Mouse (Mus musculus) T-helper 17 cell (primary cell): ENCODE results near the gene Ptar1.
"Not testable (repeated sequence)": the region's sequence is repeated elsewhere in the genome, so short reads cannot be mapped to it uniquely, and the experiment has no call there.

Source experiments
- in situ Hi-C, 2 experiments: fragments of 300-600 bp; cut with MboI, MseI; formaldehyde crosslinking; loops; 1 replicate in 1 of 2; 2 replicates in 1 of 2; pipeline ENCODE4 v1.15.1; 2025; ENCODE audit warnings: high pct_unique_total_duplicates in 2 of 2

Ptar1 gene

GRCm38 (mm10) chr19:23687296-23688021 lies at the start of gene Ptar1:
Ptar1 (plus strand) TSS chr19:23687429.
- in situ Hi-C loops = loop anchor here (5.0 kb wide), 1 partner anchor 70 kb away; the partner anchor contains the start of gene Apba1 (in 2 of the 2)

GRCm38 (mm10) chr19:23643819-23644218 lies 43.4 kb upstream of the Ptar1 start:
- in situ Hi-C loops = no loop called here

GRCm38 (mm10) chr19:23645347-23645746 lies 41.9 kb upstream of the Ptar1 start:
- in situ Hi-C loops = loop anchor here in 1 of 2 experiments (5.0 kb wide), 1 partner anchor 68 kb away; no protein-coding TSS in a partner anchor

- in situ Hi-C loops = loop anchor here in 1 of 2 experiments (5.0 kb wide), 1 partner anchor 70 kb away; no protein-coding TSS in a partner anchor
Measured at GRCm38 (mm10) chr19:23647308-23647707, 39.9 kb upstream of the Ptar1 start.

GRCm38 (mm10) chr19:23652644-23653043 lies 34.6 kb upstream of the Ptar1 start, which contains the start of gene 1700028P14Rik:
1700028P14Rik (minus strand) TSS chr19:23652812.
- in situ Hi-C loops = loop anchor here in 1 of 2 experiments (10.0 kb wide), 1 partner anchor 1958 kb away; no protein-coding TSS in a partner anchor

- in situ Hi-C loops = loop anchor here in 1 of 2 experiments (10.0 kb wide), 1 partner anchor 1958 kb away; no protein-coding TSS in a partner anchor
Measured at GRCm38 (mm10) chr19:23653154-23653553, 34.1 kb upstream of the Ptar1 start.

GRCm38 (mm10) chr19:23657261-23657932 lies 29.8 kb upstream of the Ptar1 start:
- in situ Hi-C loops = loop anchor here in 1 of 2 experiments (10.0 kb wide), 1 partner anchor 1963 kb away; no protein-coding TSS in a partner anchor

- in situ Hi-C loops = loop anchor here in 1 of 2 experiments (10.0 kb wide), 1 partner anchor 1964 kb away; no protein-coding TSS in a partner anchor
Measured at GRCm38 (mm10) chr19:23658350-23658749, 28.9 kb upstream of the Ptar1 start.

- in situ Hi-C loops = no loop called here
Measured at GRCm38 (mm10) chr19:23664083-23664482, 23.1 kb upstream of the Ptar1 start.

GRCm38 (mm10) chr19:23668142-23668655 lies 19.0 kb upstream of the Ptar1 start:
- in situ Hi-C loops = no loop called here

- in situ Hi-C loops = no loop called here
Measured at GRCm38 (mm10) chr19:23673021-23673420, 14.2 kb upstream of the Ptar1 start.

- in situ Hi-C loops = not testable (repeated sequence)
Measured at GRCm38 (mm10) chr19:23675656-23676055, 11.6 kb upstream of the Ptar1 start.

GRCm38 (mm10) chr19:23686962-23687295 lies 300 bp upstream of the Ptar1 start:
- in situ Hi-C loops = loop anchor here (5.0 kb wide), 1 partner anchor 70 kb away; the partner anchor contains the start of gene Apba1 (in 2 of the 2)

- in situ Hi-C loops = loop anchor here (5.0 kb wide), 1 partner anchor 69 kb away; the partner anchor contains the start of gene Apba1 (in 2 of the 2)
Measured at GRCm38 (mm10) chr19:23688421-23688946, 1.3 kb downstream of the Ptar1 start.

GRCm38 (mm10) chr19:23694344-23694743 lies 7.1 kb downstream of the Ptar1 start:
- in situ Hi-C loops = loop anchor here in 1 of 2 experiments (10.0 kb wide), 1 partner anchor 560 kb away; no protein-coding TSS in a partner anchor

- in situ Hi-C loops = loop anchor here in 1 of 2 experiments (10.0 kb wide), 1 partner anchor 563 kb away; no protein-coding TSS in a partner anchor
Measured at GRCm38 (mm10) chr19:23697861-23698260, 10.6 kb downstream of the Ptar1 start.

GRCm38 (mm10) chr19:23698366-23698765 lies 11.1 kb downstream of the Ptar1 start:
- in situ Hi-C loops = loop anchor here in 1 of 2 experiments (10.0 kb wide), 1 partner anchor 564 kb away; no protein-coding TSS in a partner anchor

- in situ Hi-C loops = loop anchor here in 1 of 2 experiments (10.0 kb wide), 1 partner anchor 564 kb away; no protein-coding TSS in a partner anchor
Measured at GRCm38 (mm10) chr19:23699131-23699530, 11.9 kb downstream of the Ptar1 start.

GRCm38 (mm10) chr19:23702896-23703295 lies 15.7 kb downstream of the Ptar1 start:
- in situ Hi-C loops = no loop called here

- in situ Hi-C loops = no loop called here
Measured at GRCm38 (mm10) chr19:23705383-23705782, 18.2 kb downstream of the Ptar1 start.

GRCm38 (mm10) chr19:23746506-23746905 lies 59.3 kb downstream of the Ptar1 start:
- in situ Hi-C loops = no loop called here
